Mouse (Mus musculus) G1E-ER4 (cell line): ENCODE measurements around the gene Hikeshi. TPM values are rescaled to one million over a fixed set of nuclear protein-coding genes. Genes with fewer than 3 reads are reported as not detected.

Source experiments
- GATA1 ChIP-seq: IDR thresholded peaks from one replicate; pipeline ENCODE4 v1.8.0; 2012; ENCODE audit warnings: low read length, inconsistent platforms
- polyA plus RNA-seq: library from polyadenylated mRNA; stranded (reverse); fragments of >175 nt; gene quantifications from 2 replicates; pipeline ENCODE4 v1.2.3, GENCODE M21; 2012

Hikeshi gene
- 51.8 and 75.3 TPM in 2 replicates for polyA plus RNA-seq

DNA sequence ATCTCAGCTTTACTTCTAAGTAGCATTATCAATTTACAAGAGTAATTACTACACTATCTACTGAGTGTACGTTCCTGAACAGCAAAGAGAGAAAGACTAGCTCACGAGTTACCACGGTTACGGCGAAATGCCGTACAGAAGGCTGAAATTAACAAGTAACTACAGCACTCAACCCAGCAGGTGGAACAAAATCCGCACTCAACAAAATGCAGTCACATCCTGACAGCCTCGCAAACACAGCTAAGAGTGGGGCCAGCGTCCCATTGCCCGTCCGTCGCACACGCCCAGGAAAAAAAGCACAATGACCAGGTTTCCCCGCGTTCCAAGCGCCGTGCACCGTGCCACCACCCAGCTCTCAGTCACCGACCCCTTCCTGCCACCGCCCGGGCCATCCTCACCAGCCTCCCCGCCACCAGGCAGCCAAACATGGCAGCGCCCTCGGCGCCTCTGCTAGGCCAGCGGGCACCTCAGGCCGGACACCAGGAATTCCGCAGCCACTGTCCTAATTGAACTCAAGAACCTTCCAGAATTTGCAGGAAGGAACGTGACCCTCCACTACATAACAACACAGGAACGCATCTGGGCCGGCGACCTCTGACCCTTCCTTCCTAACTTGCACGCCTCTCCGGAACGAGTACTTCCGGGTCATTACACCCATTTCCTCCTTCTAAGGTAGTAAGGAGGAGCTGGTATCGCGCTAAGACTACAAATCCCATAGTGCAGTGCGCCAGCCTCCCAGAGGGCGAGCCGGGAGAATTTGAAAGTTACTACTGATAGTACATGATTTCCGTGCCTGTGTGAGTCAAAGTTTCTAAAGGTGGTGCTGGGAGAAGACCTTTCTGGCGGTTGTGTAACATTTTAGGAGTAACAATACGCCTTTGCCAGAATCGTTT is at the start of gene Hikeshi:
Hikeshi (minus strand) TSS at position 634 of the 893 bp plus-strand sequence.
- no peak for TF ChIP-seq GATA1

DNA sequence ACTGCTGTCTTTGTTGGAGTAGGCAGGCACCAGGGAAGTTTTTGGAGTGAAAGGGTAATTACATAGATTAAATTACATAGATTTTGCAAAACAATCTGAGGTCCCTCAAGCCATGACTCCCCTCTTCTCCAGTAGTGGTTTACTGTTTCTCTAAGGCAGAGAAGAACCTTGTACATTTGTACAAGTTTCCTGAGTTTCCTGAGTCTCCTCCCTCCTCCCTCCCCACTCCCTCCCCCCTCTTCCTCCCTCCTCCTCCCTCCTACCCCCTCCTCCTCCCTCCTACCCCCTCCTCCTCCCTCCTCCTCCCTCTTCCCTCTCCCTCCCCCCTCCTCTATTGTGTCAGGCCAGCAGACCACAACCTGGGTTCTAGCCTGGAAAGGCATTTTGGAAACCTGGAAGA is 43.4 kb upstream of the Hikeshi start:
- TF ChIP-seq GATA1: no peak

DNA sequence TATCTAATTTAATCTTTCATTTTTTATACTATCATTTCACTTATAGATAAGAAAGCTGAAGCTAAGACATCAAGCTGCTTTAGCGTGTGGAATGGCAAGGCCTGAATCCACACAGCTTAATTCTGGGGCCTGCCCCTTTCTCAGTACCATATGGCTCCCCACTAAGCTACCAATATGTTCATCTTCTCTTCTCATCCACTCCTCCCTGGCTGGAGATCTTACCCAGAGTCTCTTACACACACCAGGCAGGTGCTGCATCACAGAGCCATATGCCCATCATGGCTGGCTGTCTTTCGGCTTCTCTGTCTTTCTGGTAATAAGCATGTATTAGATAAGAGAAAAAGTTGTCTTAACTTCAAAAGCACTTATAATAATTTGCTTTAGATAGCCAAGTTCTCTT is 42.4 kb upstream of the Hikeshi start:
- TF ChIP-seq GATA1: no peak

DNA sequence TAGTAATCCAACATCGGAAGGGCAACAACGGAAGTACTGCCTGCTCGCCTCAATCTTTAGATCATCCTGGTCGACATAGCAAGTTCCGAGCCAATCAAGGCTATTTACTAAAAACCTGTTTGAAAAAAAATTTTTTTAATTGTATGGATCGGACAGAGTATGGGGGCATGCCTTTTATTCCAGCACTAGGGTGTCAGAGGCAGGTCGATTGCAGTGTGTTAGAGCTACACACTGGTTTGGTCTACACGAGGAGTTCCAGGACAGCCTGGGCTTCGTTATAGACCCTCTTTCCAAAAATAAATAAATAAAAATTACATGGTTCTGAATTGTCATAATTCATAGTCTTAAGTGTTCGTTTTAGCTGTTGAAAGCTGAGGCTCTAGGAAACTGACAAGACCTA is 40.6 kb upstream of the Hikeshi start:
- TF ChIP-seq GATA1: no peak

DNA sequence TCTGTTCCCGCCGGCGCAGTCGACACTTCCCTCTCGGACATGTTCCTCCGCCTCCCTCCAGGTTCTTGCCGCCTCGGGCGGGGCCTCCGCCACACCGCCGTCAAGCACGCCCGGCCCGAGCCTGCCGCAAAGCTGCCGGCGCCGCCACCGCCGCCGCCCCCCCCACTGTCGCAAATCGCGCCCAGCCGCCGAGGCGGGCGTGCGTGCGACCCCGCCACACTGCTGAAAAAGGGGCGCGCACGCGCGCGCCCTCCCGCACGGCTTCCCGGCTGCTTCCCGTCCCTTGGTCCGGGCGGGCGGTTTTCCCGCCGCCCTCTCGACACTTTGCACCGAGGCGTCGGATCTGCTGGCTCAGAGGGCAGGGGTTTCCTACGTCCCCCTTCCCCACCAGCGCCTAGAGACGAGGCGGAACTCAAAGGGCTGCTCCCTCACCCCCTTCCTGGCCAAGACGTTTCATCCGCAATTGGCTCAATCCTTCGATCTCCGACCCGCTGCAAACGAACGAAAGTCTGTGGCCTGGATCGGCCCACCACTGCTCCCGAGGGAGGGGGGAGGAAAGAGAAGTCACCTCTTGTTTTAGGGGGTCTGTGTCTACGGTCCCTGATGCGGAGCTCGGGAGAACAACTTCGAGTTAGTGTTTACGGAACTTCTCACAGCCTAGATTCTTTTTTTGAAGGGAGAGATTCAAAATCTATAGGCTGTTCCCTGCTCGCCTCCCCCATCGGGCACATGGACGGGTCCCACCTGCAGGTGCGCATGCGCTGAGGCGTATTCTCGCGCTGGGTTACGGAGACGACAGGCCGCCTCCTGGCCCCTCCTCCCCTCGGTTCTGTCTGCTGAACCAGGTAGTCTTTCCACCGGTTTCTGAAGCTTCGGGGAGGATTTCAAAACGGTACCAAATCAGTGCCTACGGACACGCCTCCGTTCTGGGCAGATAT is 39.8 kb upstream of the Hikeshi start, which contains the start of gene Eed:
Eed (minus strand) TSS at position 499 of the 938 bp plus-strand sequence.
- no peak for TF ChIP-seq GATA1

DNA sequence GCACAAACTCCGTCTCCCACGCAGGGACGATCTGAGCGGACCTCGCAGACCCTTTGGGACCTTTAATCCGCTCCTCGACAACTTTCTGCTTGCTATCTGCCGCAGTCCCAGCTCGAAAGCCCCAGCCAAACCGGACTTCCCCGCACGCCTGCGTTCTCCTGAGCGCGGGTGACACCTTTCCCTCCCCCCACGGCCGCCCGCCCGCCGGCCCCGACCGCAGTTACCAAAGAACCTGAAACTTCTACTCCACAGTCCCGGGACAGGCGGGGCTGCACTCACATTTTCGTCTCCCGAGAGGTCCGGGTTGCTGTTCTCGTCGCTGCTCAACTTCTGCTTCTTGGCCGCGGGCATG is 39.1 kb upstream of the Hikeshi start:
- no peak for TF ChIP-seq GATA1

DNA sequence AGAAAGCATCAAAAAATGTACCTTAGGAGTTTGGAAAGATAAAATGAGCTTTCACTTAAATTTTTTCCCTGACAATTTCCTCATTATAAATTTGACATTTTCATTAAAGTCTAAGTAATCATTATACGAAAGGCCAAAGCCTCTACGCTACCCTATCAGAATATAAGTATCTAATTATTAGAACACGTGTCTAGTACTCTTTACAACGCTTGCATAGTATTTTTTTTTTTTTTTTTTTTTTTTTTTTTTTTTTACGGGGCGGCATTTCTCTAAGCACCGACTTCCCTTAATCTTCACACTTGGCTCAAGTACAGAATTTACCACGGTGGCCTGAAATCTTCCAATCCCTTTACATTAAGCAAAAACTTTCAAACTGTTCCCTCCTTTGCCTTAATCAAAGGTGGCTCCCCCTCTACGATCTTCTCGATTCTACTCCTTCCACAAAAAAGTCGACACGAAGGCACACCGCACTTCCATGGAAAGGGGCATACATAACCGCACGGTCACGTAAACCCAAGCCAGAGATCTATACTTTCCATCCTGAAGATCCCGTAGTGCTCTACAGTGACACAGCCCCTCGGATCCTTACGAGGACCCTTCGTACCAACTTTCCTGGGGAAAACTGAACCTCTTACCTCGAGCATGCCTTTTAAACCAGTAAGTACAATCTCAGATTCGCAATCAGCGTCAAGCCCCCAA is 38.6 kb upstream of the Hikeshi start:
- no peak for TF ChIP-seq GATA1

DNA sequence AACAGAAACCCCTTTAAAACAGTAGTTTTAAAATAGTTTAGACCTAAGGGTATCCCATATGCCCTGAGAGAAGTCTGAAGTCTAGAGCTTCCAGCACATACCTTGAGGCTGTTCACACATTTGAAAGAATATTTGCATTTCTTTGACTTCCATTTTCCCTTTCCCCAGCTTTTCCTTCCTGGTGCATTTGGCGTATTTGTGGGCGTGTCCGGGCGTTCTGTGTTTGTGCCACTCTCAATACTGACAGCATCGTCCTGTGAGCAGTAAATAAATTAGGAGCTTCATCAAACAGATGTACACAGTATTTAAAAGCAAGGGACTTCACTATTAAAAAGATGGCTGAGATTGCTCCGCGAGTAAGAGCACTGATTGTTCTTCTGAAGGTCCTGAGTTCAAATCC is 35.8 kb upstream of the Hikeshi start:
- no peak for TF ChIP-seq GATA1

DNA sequence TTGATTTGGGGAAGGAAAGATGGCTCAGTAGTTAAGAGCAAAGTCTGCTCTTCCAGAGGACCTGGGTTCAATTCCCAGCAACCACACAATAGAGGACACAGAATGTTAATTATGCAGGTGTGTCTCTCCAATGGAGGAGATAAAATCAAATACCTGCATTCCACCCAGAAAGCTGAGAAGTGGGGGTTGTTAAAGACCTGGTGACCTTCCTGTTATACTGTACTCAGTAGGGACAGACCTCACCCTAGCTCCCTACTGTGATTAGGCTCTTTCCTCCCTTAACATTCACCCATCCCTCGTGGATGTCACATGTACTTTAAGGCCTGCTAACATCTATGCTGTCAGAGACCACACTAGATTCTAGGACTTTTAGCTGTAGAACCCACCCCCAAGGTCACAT is 34.6 kb upstream of the Hikeshi start:
- TF ChIP-seq GATA1: no peak

DNA sequence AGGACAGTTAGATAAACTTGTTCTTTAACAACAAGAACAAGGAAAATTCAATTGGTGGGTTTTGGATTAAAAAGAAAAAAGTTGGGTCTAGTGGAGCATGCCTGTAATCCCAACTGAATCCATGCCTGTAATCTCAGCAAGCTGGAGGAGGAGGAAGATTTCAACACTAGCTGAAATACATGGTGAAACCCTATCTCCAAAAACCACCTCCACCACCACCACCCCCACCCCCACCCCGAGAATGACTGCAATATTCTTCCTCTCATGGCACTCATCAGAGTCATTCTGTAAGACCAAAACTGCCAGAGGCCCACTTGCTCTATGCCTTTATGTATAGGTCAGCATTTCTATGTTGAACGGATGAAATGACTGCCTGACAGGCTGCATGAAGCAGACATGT is 26.2 kb upstream of the Hikeshi start:
- no peak for TF ChIP-seq GATA1

DNA sequence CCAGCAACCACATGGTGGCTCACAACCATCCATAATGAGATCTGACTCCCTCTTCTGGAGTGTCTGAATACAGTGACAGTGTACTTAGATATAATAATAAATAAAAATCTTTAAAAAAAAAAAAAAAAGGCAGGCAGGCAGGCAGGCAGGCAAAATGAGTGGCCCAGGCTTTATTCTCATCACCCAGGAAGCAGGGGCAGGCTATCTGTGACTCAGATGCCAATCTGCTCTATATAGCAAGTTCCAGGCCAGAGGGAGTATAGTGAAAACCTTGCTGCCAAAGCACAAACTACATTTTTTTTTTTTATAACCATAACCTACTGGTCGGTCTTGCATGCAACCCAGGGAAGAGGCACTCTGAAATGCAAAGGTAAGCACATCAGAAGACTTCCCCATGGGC is 25.8 kb upstream of the Hikeshi start:
- TF ChIP-seq GATA1: no peak

DNA sequence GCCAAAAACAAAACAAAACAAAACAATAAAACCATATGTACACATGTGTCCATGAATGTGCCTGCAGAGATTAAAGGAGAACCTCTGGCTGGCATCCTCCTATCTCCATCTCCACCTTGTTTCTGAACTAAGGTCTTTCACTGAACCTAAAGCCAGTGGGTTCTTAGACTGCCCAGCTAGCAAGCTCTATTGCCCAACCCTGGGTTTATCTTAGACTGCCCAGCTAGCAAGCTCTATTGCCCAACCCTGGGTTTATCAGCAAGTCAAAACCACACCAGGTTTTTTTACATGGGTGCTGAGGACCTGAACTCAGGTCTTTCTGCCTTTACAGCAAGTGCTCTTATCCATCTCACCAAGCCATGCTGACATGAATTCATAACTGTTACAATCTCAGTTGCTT is 22.1 kb upstream of the Hikeshi start:
- no peak for TF ChIP-seq GATA1

DNA sequence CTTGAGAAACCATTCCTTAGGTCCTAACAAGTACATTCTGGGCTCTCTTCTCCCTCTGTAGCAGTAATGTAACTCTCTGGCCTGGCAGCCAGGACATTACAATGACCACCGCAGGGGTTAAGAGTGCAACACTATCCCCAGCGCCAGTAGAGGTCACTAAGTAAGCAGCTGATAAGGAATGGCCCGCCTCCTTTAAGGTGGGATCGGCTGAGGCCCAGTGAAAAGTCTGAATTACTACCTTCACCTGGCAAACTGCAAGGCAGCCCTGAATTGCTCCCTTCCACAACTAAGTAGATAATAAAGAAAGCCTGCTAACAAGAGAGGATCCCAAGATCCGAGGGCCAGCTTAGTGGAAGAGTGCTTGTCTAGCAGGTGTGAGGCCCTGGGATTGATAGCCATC is 16.3 kb upstream of the Hikeshi start:
- no peak for TF ChIP-seq GATA1

DNA sequence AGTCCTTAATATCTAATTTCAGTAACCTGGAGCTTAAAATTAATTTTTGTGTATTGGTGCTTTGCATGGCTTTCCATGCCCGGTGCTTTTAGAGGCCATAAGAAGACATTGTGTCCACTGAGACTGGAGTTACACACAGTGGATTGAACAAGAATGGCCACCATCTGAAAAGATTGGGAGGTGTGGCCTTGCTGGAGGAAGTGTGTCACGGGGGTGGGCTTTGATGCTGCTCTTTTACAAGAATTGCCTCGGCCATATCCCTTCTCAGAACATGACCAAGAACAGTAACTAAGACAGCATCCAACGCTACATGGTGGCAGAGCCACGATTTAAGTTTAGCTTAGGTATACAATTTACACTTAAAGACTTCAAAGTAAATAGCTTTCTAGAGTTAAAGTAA is 13.3 kb upstream of the Hikeshi start:
- TF ChIP-seq GATA1: no peak

DNA sequence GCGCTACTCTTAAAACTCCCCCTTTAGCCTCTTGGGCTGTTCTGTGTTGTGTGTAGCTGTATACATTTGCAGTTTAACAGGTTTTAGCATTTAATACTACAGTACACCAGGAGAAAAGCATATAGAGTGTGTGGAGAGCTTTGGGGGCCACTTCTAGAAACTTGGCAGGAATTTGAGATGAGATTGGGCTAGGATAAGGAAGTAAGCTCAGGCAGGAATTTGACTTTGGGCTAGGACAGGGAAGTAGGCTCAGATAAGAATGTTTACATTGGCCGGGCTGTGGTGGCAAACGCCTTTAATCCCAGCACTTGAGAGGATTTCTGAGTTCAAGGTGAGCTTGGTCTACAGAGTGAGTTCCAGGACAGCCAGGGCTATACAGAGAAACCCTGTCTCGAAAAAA is 8.4 kb upstream of the Hikeshi start:
- no peak for TF ChIP-seq GATA1

DNA sequence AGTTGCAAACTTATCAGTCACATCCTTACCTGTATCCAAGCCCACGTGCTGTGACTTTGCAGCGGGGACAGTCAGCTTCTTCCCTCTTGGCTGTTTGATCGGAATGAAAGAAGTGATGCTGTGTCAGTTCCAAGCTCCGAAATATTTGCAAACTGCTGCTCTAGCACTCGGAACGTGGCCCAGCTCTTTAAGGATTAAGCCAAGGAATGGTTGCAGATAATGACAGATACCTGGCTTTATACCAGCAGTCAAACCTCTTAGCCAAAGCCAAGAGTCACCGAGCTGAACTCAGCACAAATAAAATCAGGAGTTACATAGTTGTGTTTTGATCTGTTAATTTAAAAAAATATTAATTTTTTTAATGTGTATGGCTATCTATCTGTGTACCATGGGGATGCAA is 7.0 kb upstream of the Hikeshi start:
- TF ChIP-seq GATA1: no peak
